Mouse (Mus musculus): Measurements from ENCODE around the gene Tarbp2. TPM values are rescaled to one million over a fixed set of nuclear protein-coding genes. Genes with fewer than 3 reads are reported as not detected.

Tarbp2 gene
- total and polyA plus RNA-seq, 2 experiments from 2014 or later: 89.5 to 94.7 TPM

DNA sequence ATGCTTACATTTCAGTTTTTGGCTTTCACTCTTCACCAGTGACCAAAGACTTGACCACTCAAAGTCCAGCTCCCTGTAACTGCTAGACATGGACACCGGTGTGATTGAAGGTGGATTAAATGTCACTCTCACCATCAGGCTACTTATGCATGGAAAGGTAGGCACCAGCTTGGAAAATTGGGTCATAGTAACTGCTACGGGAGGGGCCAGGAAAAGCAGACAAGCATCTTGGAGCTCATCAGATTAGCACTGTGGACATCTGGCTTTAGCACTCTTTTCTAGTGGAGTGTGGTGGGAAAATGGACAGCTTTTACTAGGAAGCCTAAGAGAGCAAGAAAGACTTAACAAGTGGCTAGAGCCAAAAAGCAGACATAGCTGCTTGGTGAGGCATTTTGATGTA lies 44.7 kb upstream of the Tarbp2 start:
- H3K36me3 ChIP-seq (ENCODE audit: insufficient read depth): peaks cover 33% of the 10 kb centered on the region
- no peak overlapping the region for H3K4me3 ChIP-seq (ENCODE audit: low read depth, low read length)
- no peak overlapping the region for H3K27ac ChIP-seq (ENCODE audit: low read depth, low read length)
- WGBS: 66% methylated on average over 2 of the region's 2 CpGs
- H3K4me2 ChIP-seq (ENCODE audit: low read depth): no peak overlapping the region
- no peak overlapping the region for H3K9ac ChIP-seq
- no peak for TF ChIP-seq CTCF (IDR thresholded peaks at IDR 0.05; ENCODE audit: low read depth)
- peaks cover 6% of the 10 kb centered on the region; the same call in 1 of the 2 replicates for H3K4me1 ChIP-seq (ENCODE audit: insufficient read depth)
- ATAC-seq (no peak), DNase-seq (no peak)
- H3K27me3 ChIP-seq (ENCODE audit: insufficient read depth, low read length): no peaks in the 10 kb centered on the region
- H3K9me3 ChIP-seq (ENCODE audit: low read length): no peaks in the 10 kb centered on the region

GRCm38 (mm10) chr15:102474520-102474919 lies 43.5 kb upstream of the Tarbp2 start:
- ATAC-seq (no peak), DNase-seq (no peak)
- Histone ChIP-seq H3K9ac (no peak overlapping the region), H3K27me3 (ENCODE audit: insufficient read depth, low read length) (no peaks in the 10 kb centered on the region), H3K4me1 (ENCODE audit: insufficient read depth) (peaks cover 6% of the 10 kb centered on the region; the same call in 1 of the 2 replicates), H3K4me3 (ENCODE audit: low read depth, low read length) (no peak overlapping the region), H3K9me3 (ENCODE audit: low read length) (no peaks in the 10 kb centered on the region), H3K36me3 (ENCODE audit: insufficient read depth) (peaks cover 44% of the 10 kb centered on the region), H3K4me2 (ENCODE audit: low read depth) (no peak overlapping the region), H3K27ac (ENCODE audit: low read depth, low read length) (no peak overlapping the region)
- TF ChIP-seq CTCF (IDR thresholded peaks at IDR 0.05; ENCODE audit: low read depth): no peak
- WGBS: 91% methylated on average over 2 of the region's 2 CpGs

DNA sequence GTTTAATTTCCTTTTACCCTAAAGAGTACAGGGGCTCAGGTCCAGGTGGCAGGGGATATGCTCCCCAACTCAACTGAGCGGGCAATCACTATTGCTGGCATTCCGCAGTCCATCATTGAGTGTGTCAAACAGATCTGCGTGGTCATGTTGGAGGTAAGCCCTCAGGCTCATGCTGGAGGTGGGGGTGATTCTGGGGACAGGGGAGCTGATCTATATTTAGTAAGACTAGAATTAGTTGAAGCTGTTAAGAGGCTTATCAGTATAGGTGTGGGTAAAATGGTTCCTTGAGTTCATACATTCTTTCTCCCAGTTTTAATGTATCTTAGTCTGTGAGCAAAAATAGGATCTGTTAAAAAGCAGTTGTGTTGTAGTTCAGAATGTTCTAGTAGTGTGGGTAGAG lies 34.9 kb upstream of the Tarbp2 start:
- Histone ChIP-seq H3K36me3 (ENCODE audit: insufficient read depth) (peaks cover 65% of the 10 kb centered on the region), H3K4me3 (ENCODE audit: low read depth, low read length) (no peak overlapping the region), H3K4me2 (ENCODE audit: low read depth) (no peak overlapping the region), H3K9ac (no peak overlapping the region), H3K27me3 (ENCODE audit: insufficient read depth, low read length) (no peaks in the 10 kb centered on the region), H3K4me1 (ENCODE audit: insufficient read depth) (no peaks in the 10 kb centered on the region), H3K27ac (ENCODE audit: low read depth, low read length) (no peak overlapping the region), H3K9me3 (ENCODE audit: low read length) (no peaks in the 10 kb centered on the region)
- 93% methylated on average over 3 of the region's 3 CpGs for WGBS
- DNase-seq (no peak), ATAC-seq (no peak)
- TF ChIP-seq CTCF (IDR thresholded peaks at IDR 0.05; ENCODE audit: low read depth): no peak

DNA sequence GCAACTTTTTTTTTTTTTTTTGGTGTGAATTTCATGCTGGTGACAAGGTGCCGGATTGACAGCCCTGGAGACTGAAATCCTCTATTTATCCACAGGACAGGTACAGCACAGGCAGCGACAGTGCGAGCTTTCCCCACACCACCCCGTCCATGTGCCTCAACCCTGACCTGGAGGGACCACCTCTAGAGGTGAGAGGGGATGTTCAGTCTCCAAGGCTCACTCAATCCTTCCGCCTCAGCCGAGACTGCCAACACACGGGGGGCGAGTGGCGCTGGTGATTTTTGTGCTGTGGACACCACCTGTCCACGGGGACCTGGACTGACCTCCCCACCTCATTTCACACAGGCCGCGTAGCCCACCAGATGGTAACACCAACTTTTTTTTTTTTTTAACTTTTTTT lies 32.1 kb upstream of the Tarbp2 start:
- no peak for TF ChIP-seq CTCF (IDR thresholded peaks at IDR 0.05; ENCODE audit: low read depth)
- H3K4me3 ChIP-seq (ENCODE audit: low read depth, low read length): no peak overlapping the region
- no peaks in the 10 kb centered on the region for H3K4me1 ChIP-seq (ENCODE audit: insufficient read depth)
- H3K27ac ChIP-seq (ENCODE audit: low read depth, low read length): no peak overlapping the region
- no peak overlapping the region for H3K9ac ChIP-seq
- no peak for ATAC-seq
- 92% methylated on average over 12 of the region's 12 CpGs for WGBS
- H3K27me3 ChIP-seq (ENCODE audit: insufficient read depth, low read length): no peaks in the 10 kb centered on the region
- H3K9me3 ChIP-seq (ENCODE audit: low read length): no peaks in the 10 kb centered on the region
- no peak overlapping the region for H3K4me2 ChIP-seq (ENCODE audit: low read depth)
- no peak for DNase-seq
- H3K36me3 ChIP-seq (ENCODE audit: insufficient read depth): peaks cover 71% of the 10 kb centered on the region

GRCm38 (mm10) chr15:102487664-102488063 lies 30.3 kb upstream of the Tarbp2 start:
- 86% methylated on average over 1 of the region's 1 CpGs for WGBS
- Histone ChIP-seq H3K4me2 (ENCODE audit: low read depth) (no peak overlapping the region), H3K27ac (ENCODE audit: low read depth, low read length) (no peak overlapping the region), H3K9ac (no peak overlapping the region), H3K4me3 (ENCODE audit: low read depth, low read length) (no peak overlapping the region), H3K9me3 (ENCODE audit: low read length) (no peaks in the 10 kb centered on the region), H3K4me1 (ENCODE audit: insufficient read depth) (no peaks in the 10 kb centered on the region), H3K27me3 (ENCODE audit: insufficient read depth, low read length) (no peaks in the 10 kb centered on the region), H3K36me3 (ENCODE audit: insufficient read depth) (peaks cover 72% of the 10 kb centered on the region)
- DNase-seq: no peak
- TF ChIP-seq CTCF (IDR thresholded peaks at IDR 0.05; ENCODE audit: low read depth): no peak
- ATAC-seq: no peak

DNA sequence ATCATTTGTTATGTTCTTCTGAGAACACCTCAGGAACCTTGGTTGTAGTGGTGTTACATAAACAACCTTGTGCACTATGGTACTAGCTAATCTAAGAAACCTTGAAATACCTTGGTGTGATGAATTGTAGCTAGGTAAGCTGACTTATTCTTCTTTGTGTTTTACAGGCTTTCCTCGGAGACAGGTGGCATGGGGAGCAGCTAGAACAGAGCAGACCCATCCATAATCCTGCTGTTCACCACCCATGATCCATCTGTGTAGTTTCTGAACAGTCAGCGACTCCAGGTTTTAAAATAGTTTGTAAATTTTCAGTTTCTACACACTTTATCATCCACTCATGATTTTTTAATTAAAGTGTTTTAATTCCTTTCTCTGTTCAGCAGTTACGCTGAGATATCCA lies 19.7 kb upstream of the Tarbp2 start:
- H3K4me3 ChIP-seq (ENCODE audit: low read depth, low read length): no peak overlapping the region
- H3K9me3 ChIP-seq (ENCODE audit: low read length): no peaks in the 10 kb centered on the region
- no peak for DNase-seq
- H3K4me2 ChIP-seq (ENCODE audit: low read depth): no peak overlapping the region
- no peak for TF ChIP-seq CTCF (IDR thresholded peaks at IDR 0.05; ENCODE audit: low read depth)
- no peaks in the 10 kb centered on the region for H3K4me1 ChIP-seq (ENCODE audit: insufficient read depth)
- no peaks in the 10 kb centered on the region for H3K27me3 ChIP-seq (ENCODE audit: insufficient read depth, low read length)
- H3K9ac ChIP-seq: no peak overlapping the region
- no peak for ATAC-seq
- no peak overlapping the region for H3K27ac ChIP-seq (ENCODE audit: low read depth, low read length)
- WGBS: 77% methylated on average over 3 of the region's 3 CpGs
- peaks cover 79% of the 10 kb centered on the region for H3K36me3 ChIP-seq (ENCODE audit: insufficient read depth)

DNA sequence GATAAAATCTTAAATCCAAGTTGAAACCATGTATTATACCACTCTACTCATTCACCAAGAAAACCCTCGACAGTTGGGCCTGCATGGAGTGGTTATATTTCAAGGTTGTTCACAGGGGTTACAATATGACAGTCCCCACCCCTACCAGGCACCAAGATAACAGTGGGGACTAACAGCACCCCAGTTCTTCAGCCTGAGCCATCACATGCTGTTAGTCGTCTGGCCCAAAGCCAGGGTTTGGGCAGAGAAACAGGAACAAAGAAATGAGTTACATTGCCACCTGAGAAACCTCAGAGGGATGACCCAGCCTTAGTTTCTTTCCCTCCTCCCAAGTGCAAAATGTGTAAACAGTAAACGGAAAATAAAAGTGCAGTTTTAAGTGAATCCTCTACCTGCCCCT lies 18.6 kb upstream of the Tarbp2 start:
- peaks cover 82% of the 10 kb centered on the region for H3K36me3 ChIP-seq (ENCODE audit: insufficient read depth)
- no peak overlapping the region for H3K9ac ChIP-seq
- no peak for DNase-seq
- no peaks in the 10 kb centered on the region for H3K9me3 ChIP-seq (ENCODE audit: low read length)
- 69% methylated on average over 3 of the region's 3 CpGs for WGBS
- no peak overlapping the region for H3K27ac ChIP-seq (ENCODE audit: low read depth, low read length)
- no peaks in the 10 kb centered on the region for H3K4me1 ChIP-seq (ENCODE audit: insufficient read depth)
- H3K4me3 ChIP-seq (ENCODE audit: low read depth, low read length): no peak overlapping the region
- no peaks in the 10 kb centered on the region for H3K27me3 ChIP-seq (ENCODE audit: insufficient read depth, low read length)
- no peak overlapping the region for H3K4me2 ChIP-seq (ENCODE audit: low read depth)
- no peak for TF ChIP-seq CTCF (IDR thresholded peaks at IDR 0.05; ENCODE audit: low read depth)
- no peak for ATAC-seq

DNA sequence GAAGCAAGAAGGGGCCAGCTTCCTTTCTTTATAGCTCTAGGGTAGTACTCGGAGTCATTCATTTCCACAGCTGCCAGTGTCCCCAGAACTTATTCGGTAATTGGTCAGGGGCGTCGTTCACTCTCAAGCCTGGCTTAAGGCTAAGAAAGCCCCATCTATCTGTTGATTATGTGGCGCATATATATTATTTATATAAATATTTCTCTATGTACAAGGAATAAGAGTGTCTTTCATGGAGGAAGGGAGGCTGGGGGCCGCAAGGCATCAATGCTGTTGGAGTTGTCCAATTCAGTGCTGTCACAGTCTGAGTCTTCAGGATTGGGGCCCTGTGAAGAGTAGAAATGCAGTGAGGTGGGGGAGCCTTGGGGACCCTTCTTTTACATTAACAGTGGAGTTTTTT lies 18.1 kb upstream of the Tarbp2 start:
- Histone ChIP-seq H3K4me2 (ENCODE audit: low read depth) (no peak overlapping the region), H3K27ac (ENCODE audit: low read depth, low read length) (no peak overlapping the region), H3K4me1 (ENCODE audit: insufficient read depth) (no peaks in the 10 kb centered on the region), H3K27me3 (ENCODE audit: insufficient read depth, low read length) (no peaks in the 10 kb centered on the region), H3K9me3 (ENCODE audit: low read length) (no peaks in the 10 kb centered on the region), H3K9ac (no peak overlapping the region), H3K4me3 (ENCODE audit: low read depth, low read length) (no peak overlapping the region), H3K36me3 (ENCODE audit: insufficient read depth) (peaks cover 84% of the 10 kb centered on the region)
- ATAC-seq (no peak), DNase-seq (no peak)
- no peak for TF ChIP-seq CTCF (IDR thresholded peaks at IDR 0.05; ENCODE audit: low read depth)
- 91% methylated on average over 6 of the region's 6 CpGs for WGBS
